Mouse (Mus musculus) embryonic facial prominence, embryonic 12.5 days (tissue): ENCODE data around the gene Kifc3. TPM values are rescaled to one million over a fixed set of nuclear protein-coding genes. Genes with fewer than 3 reads are reported as not detected.

Source experiments
- ATAC-seq: fragments of 200-750 bp; cut with Nextera tagmentation; 2 replicates; pipeline ENCODE4 v1.8.0; 2017; ENCODE audit not compliant: insufficient number of reproducible peaks, insufficient read depth, low FRiP score, low TSS enrichment
- H3K27ac ChIP-seq: fragments of 300-500 bp; sonication (generic); 2 replicates; pipeline ENCODE4 v1.5.1; 2016; ENCODE audit warnings: mild to moderate bottlenecking
- H3K27me3 ChIP-seq: fragments of 300-500 bp; sonication (generic); 2 replicates; pipeline ENCODE4 v1.6.1; 2016; ENCODE audit warnings: mild to moderate bottlenecking, moderate library complexity
- H3K36me3 ChIP-seq: fragments of 300-500 bp; sonication (generic); 2 replicates; pipeline ENCODE4 v1.6.1; 2016; ENCODE audit warnings: mild to moderate bottlenecking
- H3K4me1 ChIP-seq: fragments of 300-500 bp; sonication (generic); 2 replicates; pipeline ENCODE4 v1.6.1; 2016
- H3K4me2 ChIP-seq: fragments of 300-500 bp; sonication (generic); replicated peaks from 2 replicates; pipeline ENCODE4 v1.6.1; 2016; ENCODE audit warnings: mild to moderate bottlenecking, moderate library complexity
- H3K4me3 ChIP-seq: fragments of 300-500 bp; sonication (generic); 2 replicates; pipeline ENCODE4 v1.5.1; 2016; ENCODE audit warnings: mild to moderate bottlenecking
- H3K9ac ChIP-seq: fragments of 300-500 bp; sonication (generic); 2 replicates; pipeline ENCODE4 v1.6.1; 2016; ENCODE audit warnings: mild to moderate bottlenecking, moderate library complexity
- H3K9me3 ChIP-seq: fragments of 300-500 bp; sonication (generic); 2 replicates; pipeline ENCODE4 v1.6.1; 2016; ENCODE audit warnings: mild to moderate bottlenecking, moderate library complexity
- WGBS: fragments of 180-500 bp; shearing (Covaris S2); methylation state at CpG from one replicate; pipeline ENCODE4 v1.1.7; 2016; 5-methylcytosine and 5-hydroxymethylcytosine counted together
- polyA plus RNA-seq: library from polyadenylated mRNA; unstranded; fragments of >200 nt; fragmentation: Nextera tagmentation; extraction: Ambion mirVana; gene quantifications from 2 replicates; pipeline ENCODE4 v1.2.1, GENCODE M21; 2016

The Kifc3 gene
- polyA plus RNA-seq, 1 experiment from 2014 or later = 11.7 TPM

DNA sequence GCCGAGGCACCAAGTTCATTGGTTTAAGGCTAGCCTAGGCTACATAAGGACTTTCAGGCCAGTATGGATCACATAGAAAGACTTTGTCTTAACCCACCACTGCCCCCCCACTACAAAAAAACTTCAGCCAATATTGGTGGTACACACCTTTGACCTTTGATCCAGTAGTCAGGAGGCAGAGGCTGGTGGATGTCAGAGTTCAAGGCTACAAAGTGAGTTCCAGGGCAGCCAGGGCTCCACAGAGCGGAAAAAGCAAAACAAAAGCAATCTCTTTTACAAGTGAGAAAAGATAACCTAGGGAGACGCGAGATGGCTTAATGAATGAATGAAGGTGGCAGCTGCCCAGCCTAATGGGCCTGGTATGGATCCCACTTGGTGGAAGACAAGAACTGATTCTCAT is 48.6 kb downstream of the Kifc3 start:
- no peaks in the 10 kb centered on the region for H3K9me3 ChIP-seq
- no peak overlapping the region for H3K4me2 ChIP-seq
- no peak overlapping the region for H3K4me3 ChIP-seq
- H3K27me3 ChIP-seq = no peaks in the 10 kb centered on the region
- H3K9ac ChIP-seq = no peak overlapping the region
- ATAC-seq = no peak
- no peaks in the 10 kb centered on the region for H3K4me1 ChIP-seq
- no peaks in the 10 kb centered on the region for H3K36me3 ChIP-seq
- H3K27ac ChIP-seq = no peak overlapping the region
- WGBS = 70% methylated on average over 4 of the region's 4 CpGs

DNA sequence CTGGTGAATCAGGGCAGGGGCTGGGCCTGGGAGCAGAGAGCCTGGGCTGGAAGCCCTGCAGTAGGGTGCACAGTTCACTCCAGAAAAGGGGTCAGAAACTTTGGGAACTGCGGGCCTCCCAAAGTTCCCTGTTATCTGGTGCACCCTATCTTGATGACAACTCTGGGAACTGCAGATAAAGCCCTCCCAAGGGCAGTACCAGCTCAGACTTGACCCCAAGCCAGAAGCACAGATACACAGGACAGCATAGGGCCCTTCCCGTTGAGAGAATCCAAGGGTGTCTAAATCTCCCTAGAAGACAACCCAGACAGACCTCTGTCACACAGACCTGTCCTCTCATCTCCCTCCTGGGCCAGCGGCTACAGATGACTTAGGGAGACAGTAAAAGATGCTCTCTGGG is 52.0 kb downstream of the Kifc3 start:
- H3K27ac ChIP-seq = no peak overlapping the region
- WGBS = 79% methylated on average over 3 of the region's 3 CpGs
- ATAC-seq = no peak

DNA sequence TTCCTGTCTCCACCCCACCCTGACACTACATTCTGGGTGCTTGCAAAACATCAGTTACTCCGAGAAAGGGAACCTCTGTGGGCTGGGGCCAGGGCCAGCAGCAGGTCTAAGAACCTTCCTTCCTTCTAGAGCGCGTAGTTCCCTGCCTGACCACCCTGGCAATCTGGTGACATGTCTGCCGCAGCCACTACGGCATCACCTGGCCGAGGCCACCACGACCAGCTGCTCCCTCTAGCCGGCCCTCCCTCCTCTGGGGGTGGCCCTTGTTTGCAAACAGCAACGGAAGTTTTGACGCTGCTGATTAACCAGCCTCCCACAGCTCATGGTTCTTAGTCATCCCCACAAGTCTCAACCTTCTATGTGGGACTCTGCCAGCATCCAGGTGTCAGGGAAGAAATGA is 53.2 kb downstream of the Kifc3 start:
- no peak for ATAC-seq
- WGBS = 52% methylated on average over 10 of the region's 10 CpGs
- Histone ChIP-seq H3K36me3 (no peaks in the 10 kb centered on the region), H3K4me2 (no peak overlapping the region), H3K9me3 (no peaks in the 10 kb centered on the region), H3K27me3 (no peaks in the 10 kb centered on the region), H3K4me3 (no peak overlapping the region), H3K9ac (no peak overlapping the region), H3K27ac (no peak overlapping the region), H3K4me1 (no peaks in the 10 kb centered on the region)

More for the DNA sequence above, 52.0 kb downstream of the Kifc3 start:
- Histone ChIP-seq H3K4me3 (no peak overlapping the region), H3K4me2 (no peak overlapping the region), H3K4me1 (no peaks in the 10 kb centered on the region), H3K9ac (no peak overlapping the region), H3K36me3 (no peaks in the 10 kb centered on the region), H3K27me3 (no peaks in the 10 kb centered on the region), H3K9me3 (no peaks in the 10 kb centered on the region)

DNA sequence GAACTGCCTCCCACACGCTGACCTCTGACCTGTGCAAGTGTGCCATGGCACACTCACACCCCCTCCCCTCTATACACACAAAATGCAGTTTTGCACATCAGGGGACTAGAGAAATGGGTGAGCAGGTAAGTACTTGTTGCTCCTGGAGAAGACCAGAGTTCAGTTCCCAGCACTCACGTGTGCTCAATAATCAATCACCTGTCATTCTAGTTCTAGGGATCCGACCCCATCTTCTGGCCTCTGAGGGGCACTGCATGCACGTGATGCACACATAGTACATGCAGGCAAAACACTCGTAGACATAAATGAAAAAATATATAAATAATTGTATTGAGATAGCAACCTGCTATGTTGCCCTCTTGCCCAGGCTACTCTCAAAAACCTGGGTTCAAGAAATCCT is 55.8 kb downstream of the Kifc3 start:
- H3K36me3 ChIP-seq = no peaks in the 10 kb centered on the region
- H3K9me3 ChIP-seq = no peaks in the 10 kb centered on the region
- no peak overlapping the region for H3K9ac ChIP-seq
- H3K27ac ChIP-seq = no peak overlapping the region
- H3K4me1 ChIP-seq = peaks cover 10% of the 10 kb centered on the region; the same call in 1 of the 2 replicates
- ATAC-seq = no peak
- H3K4me3 ChIP-seq = no peak overlapping the region
- no peaks in the 10 kb centered on the region for H3K27me3 ChIP-seq
- WGBS = 87% methylated on average over 5 of the region's 5 CpGs
- no peak overlapping the region for H3K4me2 ChIP-seq

DNA sequence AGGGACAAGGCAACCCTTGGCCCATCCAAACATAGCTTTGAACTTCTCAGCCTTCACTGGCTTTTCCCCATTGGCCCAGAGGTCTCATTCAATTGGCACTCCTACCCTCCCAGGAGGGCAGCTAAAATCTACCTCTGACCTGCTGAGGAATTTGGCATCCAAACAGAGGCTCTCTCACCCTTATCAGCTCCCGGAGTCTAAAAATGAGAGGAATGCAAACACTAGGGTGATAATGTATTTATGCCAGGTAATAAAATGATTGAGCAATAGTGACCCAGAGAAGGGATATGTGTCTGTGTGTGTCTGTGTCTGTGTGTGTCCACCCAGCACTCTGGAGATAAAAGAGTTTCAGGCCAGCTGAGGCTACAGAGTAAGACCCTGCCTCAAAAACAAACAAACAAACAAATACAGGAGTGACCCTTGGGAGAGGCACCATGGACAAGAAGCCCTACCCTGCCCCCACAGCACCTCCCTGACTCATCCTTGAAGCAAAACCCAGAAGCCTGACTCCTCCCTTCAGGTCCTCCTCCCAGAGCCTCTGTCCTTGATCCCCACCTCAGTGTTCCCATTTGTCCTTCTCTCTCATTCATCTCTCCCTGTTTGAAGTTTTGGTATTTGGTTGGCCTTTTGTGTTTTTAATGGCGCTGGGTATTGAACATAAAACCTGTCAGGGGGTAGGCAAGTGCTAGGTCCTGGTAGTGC is 56.4 kb downstream of the Kifc3 start:
- H3K4me2 ChIP-seq = no peak overlapping the region
- no peaks in the 10 kb centered on the region for H3K9me3 ChIP-seq
- H3K36me3 ChIP-seq = no peaks in the 10 kb centered on the region
- no peak for ATAC-seq
- no peak overlapping the region for H3K9ac ChIP-seq
- H3K27ac ChIP-seq = no peak overlapping the region
- WGBS = 74% methylated on average over 2 of the region's 2 CpGs
- no peaks in the 10 kb centered on the region for H3K27me3 ChIP-seq
- H3K4me1 ChIP-seq = peaks cover 16% of the 10 kb centered on the region; the same call in 1 of the 2 replicates
- H3K4me3 ChIP-seq = no peak overlapping the region

DNA sequence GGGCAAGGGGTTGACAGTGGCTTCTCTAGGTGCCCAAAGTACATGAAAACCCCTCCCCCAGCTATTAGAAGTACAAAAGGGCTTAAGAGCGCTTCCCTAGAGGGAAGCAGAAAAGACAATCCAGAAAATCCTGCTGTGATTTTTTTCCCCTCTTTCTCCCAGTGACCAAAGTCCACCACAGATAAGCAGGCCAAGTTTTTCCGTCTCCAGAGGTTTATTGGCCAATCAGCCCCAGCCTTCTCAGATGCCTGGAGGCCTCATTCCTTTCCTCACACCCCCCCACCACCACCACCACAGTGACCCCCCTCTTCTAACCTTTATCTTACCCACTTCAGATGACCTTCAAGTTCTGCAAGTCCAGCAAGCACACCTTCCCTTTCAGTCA is 58.0 kb downstream of the Kifc3 start:
- no peak overlapping the region for H3K27ac ChIP-seq
- H3K4me1 ChIP-seq = peaks cover 20% of the 10 kb centered on the region; the same call in 1 of the 2 replicates
- H3K4me2 ChIP-seq = no peak overlapping the region
- no peak overlapping the region for H3K4me3 ChIP-seq
- no peaks in the 10 kb centered on the region for H3K36me3 ChIP-seq
- no peak overlapping the region for H3K9ac ChIP-seq
- no peak for ATAC-seq
- H3K9me3 ChIP-seq = no peaks in the 10 kb centered on the region
- WGBS = 56% methylated on average over 2 of the region's 2 CpGs
- no peaks in the 10 kb centered on the region for H3K27me3 ChIP-seq

DNA sequence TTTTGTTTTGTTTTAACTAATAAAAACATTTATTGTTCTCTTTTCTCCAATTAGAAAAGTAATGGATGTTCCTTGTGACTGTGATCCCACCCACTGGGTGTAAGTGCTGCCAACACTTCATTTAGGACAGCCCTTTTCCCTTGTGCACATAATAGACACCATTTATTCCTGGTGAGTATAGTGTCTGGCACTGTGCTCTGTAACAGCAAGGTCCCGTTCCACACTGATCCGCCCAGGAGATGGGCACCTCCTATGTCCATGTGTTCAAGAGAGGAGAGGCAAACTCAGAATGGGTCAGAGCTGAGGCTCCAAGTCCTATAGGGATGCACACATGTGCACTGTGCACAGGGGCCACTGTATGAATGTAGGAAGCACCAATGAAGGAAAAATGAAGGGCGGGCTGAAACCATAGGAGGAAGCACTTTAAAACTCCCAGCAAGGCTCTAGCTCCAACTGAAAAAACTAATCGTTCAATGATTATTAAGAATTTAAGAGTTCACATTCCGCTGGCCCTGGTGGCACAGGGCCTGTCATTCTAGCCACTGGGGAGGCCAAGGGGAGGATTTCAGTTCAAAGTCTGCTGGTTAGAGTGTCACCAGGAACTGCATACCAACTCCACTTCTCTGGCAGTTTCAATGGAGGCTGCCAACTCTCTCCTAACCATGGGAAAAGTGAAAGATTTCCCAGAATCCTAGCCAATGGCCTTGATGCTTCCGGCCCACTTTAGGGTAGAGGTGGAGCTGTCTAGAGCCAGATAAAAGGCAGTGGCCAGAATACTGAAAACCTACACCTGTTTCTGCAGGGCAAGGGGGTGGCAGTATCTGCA is 58.6 kb downstream of the Kifc3 start:
- H3K36me3 ChIP-seq = no peaks in the 10 kb centered on the region
- H3K9me3 ChIP-seq = no peaks in the 10 kb centered on the region
- H3K4me3 ChIP-seq = no peak overlapping the region
- H3K27me3 ChIP-seq = no peaks in the 10 kb centered on the region
- 67% methylated on average over 6 of the region's 6 CpGs for WGBS
- no peak overlapping the region for H3K9ac ChIP-seq
- H3K4me2 ChIP-seq = no peak overlapping the region
- peaks cover 20% of the 10 kb centered on the region; the same call in 1 of the 2 replicates for H3K4me1 ChIP-seq
- ATAC-seq = no peak
- H3K27ac ChIP-seq = no peak overlapping the region

DNA sequence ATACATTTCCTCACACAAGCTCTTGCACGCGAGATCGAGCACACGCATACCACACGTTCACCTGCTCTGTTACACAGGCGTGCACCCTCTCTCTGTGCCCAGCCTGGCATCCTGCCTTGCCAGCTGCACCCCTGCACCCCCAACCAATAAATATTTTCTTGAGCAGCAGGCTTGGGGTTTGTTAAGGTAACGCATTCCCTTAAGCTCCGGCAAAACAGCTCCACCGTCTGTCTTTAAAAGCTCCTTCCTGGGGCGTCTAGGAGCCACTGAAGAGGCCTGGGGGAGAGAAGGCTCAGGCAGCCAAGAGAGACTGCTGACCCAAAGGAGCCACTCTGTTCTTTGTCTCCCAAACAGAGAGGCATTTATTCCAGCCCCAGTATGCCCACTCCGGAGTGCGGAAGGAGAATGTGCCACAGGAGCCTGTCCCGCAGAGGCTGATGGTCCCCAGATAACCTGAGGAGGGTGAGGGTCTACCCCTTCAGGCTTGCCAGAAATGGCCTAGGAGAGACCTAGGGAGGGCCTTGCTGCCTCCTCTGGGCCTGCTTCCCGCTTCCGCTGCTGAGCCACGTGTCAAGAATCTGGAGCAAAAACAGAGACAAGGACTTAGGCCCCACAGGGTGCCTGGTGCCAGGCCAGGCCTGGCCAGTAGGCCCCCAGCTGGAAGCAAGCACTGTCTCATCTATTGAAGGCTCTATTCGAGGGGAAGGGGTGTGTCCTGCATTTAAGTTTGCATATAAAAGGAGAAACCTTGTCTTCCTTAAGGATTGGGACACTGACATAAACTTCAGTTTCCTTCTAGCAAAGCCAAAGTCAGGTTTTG is 59.4 kb downstream of the Kifc3 start:
- no peaks in the 10 kb centered on the region for H3K27me3 ChIP-seq
- H3K27ac ChIP-seq = peak overlapping the region; percentile 2; the same call in 1 of the 2 replicates
- WGBS = 16% methylated on average over 17 of the region's 17 CpGs
- no peaks in the 10 kb centered on the region for H3K36me3 ChIP-seq
- H3K4me3 ChIP-seq = peak overlapping the region; percentile 67
- no peak for ATAC-seq
- no peak overlapping the region for H3K9ac ChIP-seq
- H3K4me1 ChIP-seq = peaks cover 26% of the 10 kb centered on the region
- H3K9me3 ChIP-seq = no peaks in the 10 kb centered on the region
- peak overlapping the region; percentile 95 for H3K4me2 ChIP-seq

DNA sequence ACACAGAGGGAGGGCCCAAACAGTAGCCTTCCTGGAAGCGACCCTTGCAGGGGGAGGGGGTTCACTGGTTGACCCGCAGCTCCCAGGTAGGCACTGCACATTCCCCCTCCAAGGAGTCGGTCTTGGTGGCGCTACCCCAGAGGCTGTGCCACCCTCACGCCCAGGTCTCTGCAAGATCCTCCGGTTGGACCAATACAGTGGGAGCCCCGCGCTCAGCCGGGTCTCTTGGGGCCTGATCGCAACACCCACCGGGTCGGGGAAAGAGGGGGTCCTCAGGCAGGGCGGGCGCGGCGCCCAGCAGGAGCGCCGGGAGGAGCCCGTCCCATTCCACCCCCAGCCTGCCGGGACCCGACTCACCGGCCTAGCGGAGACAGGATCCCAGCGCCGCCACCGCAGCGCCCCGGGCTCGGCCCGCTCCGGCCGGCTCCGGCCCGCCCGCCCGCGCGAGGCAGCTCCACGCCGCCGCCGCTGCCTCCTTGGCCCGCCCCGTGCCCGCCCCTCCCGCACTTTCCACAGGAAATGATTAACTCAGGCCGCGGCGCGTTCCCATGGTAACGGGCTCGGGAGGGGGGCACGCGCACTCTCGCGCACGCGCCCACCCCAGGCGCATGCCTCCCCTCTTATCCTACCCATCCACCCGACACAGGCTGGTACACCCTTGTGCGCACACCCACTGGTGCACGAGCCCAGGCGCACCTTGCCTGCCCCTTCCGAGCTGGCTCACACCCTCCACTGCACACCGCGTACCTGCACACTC is 60.4 kb downstream of the Kifc3 start:
- 1% methylated on average over 49 of the region's 66 CpGs for WGBS
- Histone ChIP-seq H3K4me3 (peak overlapping the region; percentile 67), H3K27me3 (peaks cover 7% of the 10 kb centered on the region), H3K9ac (peak overlapping the region; percentile 72), H3K27ac (peak overlapping the region; percentile 33; the same call in 1 of the 2 replicates), H3K9me3 (no peaks in the 10 kb centered on the region), H3K4me1 (peaks cover 35% of the 10 kb centered on the region), H3K36me3 (no peaks in the 10 kb centered on the region), H3K4me2 (peak overlapping the region; percentile 95)
- peak; percentile 18; the same call in 1 of the 2 replicates for ATAC-seq

DNA sequence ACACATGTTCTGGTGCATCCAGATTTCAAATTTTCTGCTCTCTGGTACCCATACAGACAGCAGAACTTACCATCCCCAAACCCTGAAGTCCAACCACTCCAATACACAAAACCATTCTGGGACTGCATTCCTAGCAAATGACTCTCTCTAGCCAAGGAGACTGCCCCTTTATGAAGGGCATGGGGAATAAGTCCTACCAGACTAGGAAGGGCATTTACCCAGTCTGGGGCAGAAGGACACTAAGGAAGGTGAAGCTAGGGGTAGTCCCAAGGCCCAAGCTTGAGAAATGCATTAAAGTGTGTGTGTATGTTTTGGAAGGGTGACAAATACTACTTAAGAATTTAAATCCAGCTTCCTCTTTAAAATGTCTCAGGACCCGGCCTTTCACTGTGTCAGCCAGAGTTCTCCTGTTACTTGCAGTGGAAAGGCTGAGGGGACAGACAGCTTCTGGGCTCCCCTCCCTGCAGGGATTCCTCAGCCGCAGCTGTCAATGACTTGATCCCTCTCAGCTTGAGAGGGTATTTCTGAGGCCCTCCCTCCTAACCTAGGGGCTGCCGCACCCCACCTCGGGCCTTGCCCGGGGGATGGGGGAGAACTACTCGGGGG is 61.0 kb downstream of the Kifc3 start:
- Histone ChIP-seq H3K36me3 (no peaks in the 10 kb centered on the region), H3K27ac (peak overlapping the region; percentile 33; the same call in 1 of the 2 replicates)
- 2% methylated on average over 6 of the region's 6 CpGs for WGBS

More for the DNA sequence above, 61.0 kb downstream of the Kifc3 start:
- peak overlapping the region; percentile 72 for H3K9ac ChIP-seq
- no peaks in the 10 kb centered on the region for H3K9me3 ChIP-seq
- peak overlapping the region; percentile 95 for H3K4me2 ChIP-seq
- ATAC-seq = no peak
- peaks cover 14% of the 10 kb centered on the region for H3K27me3 ChIP-seq
- peak overlapping the region; percentile 67 for H3K4me3 ChIP-seq
- peaks cover 38% of the 10 kb centered on the region for H3K4me1 ChIP-seq
